In genomic region chr12:80231317-80231716, GRCm38 (mm10) we compare ENCODE assay signal across 7 mouse cellular contexts. TPM values are rescaled to one million over a fixed set of nuclear protein-coding genes. Genes with fewer than 3 reads are reported as not detected.
DNase-seq lines count a peak whose midpoint lies in the region; ATAC-seq lines count a peak whose summit lies in the region.

No protein-coding gene starts in this region.

- H3K9me3 ChIP-seq in neural tube, embryonic 13.5 days, result no peaks in the 10 kb centered on the region
- H3K9me3 ChIP-seq in heart, embryonic 12.5 days (replicated peaks), result no peaks in the 10 kb centered on the region
- peaks cover 1% of the 10 kb centered on the region; the same call in 1 of the 2 replicates for H3K9me3 ChIP-seq in limb, embryonic 10.5 days (replicated peaks)

- H3K36me3 ChIP-seq in neural tube, embryonic 13.5 days, result 0 out of 2 replicates have a peak, but pooled peaks cover 5% of the 10 kb centered on the region
- peaks cover 25% of the 10 kb centered on the region for H3K36me3 ChIP-seq in heart, embryonic 12.5 days
- peaks cover 35% of the 10 kb centered on the region for H3K36me3 ChIP-seq in limb, embryonic 10.5 days

- peak overlapping the region; percentile 74; the same call in 1 of the 2 replicates for H3K27ac ChIP-seq in neural tube, embryonic 13.5 days (replicated peaks)
- H3K27ac ChIP-seq in heart, embryonic 12.5 days (ENCODE audit: poor library complexity, severe bottlenecking), result peak overlapping the region; percentile 92
- peak overlapping the region; percentile 93 for H3K27ac ChIP-seq in limb, embryonic 10.5 days

- peaks cover 45% of the 10 kb centered on the region for H3K4me1 ChIP-seq in neural tube, embryonic 13.5 days (replicated peaks)
- H3K4me1 ChIP-seq in heart, embryonic 12.5 days (replicated peaks), result peaks cover 67% of the 10 kb centered on the region
- H3K4me1 ChIP-seq in limb, embryonic 10.5 days, result peaks cover 66% of the 10 kb centered on the region

- WGBS in neural tube, embryonic 13.5 days, result 34% methylated on average over 5 of the region's 5 CpGs
- WGBS in heart, embryonic 12.5 days, result 18% methylated on average over 5 of the region's 5 CpGs
- WGBS in limb, embryonic 10.5 days, result 11% methylated on average over 5 of the region's 5 CpGs

- no peak overlapping the region for H3K4me3 ChIP-seq in neural tube, embryonic 13.5 days
- H3K4me3 ChIP-seq in heart, embryonic 12.5 days, result no peak overlapping the region
- peak overlapping the region; percentile 44 for H3K4me3 ChIP-seq in limb, embryonic 10.5 days

- no peak for ATAC-seq in neural tube, embryonic 13.5 days (ENCODE audit: low read depth)
- no peak for ATAC-seq in heart, embryonic 12.5 days (ENCODE audit: insufficient number of reproducible peaks, low FRiP score)

- no peak overlapping the region for H3K9ac ChIP-seq in neural tube, embryonic 13.5 days
- H3K9ac ChIP-seq in heart, embryonic 12.5 days, result peak overlapping the region; percentile 47; the same call in 1 of the 2 replicates

- DNase-seq in neural tube, embryonic 10.5 days (ENCODE audit: extremely low spot score, low spot score), result no peak
- DNase-seq in limb, embryonic 10.5 days (ENCODE audit: low spot score), result no peak
- DNase-seq in thymus, postnatal 25 days, result peak; percentile 30
- DNase-seq in right cerebral cortex, postnatal 4 days, result no peak
- DNase-seq in cerebellum, adult 8-10 months, result no peak

- no peaks in the 10 kb centered on the region for H3K27me3 ChIP-seq in neural tube, embryonic 13.5 days
- no peaks in the 10 kb centered on the region for H3K27me3 ChIP-seq in heart, embryonic 12.5 days (replicated peaks)
- no peaks in the 10 kb centered on the region for H3K27me3 ChIP-seq in limb, embryonic 10.5 days (ENCODE audit: low read depth, poor library complexity, severe bottlenecking)

- no peak overlapping the region for H3K4me2 ChIP-seq in neural tube, embryonic 13.5 days
- peak overlapping the region; percentile 48; the same call in 1 of the 2 replicates for H3K4me2 ChIP-seq in heart, embryonic 12.5 days

RNA-seq across cellular contexts. Expression of gene Actn1, which starts 28.9 kb away (rescaled TPM):
- 8.8 and 10.2 TPM in 2 replicates for polyA plus RNA-seq in neural tube, embryonic 13.5 days (2015; fragmentation: Nextera tagmentation; extraction: Ambion mirVana)
- 63.6 and 65.0 TPM in 2 replicates for polyA plus RNA-seq in heart, embryonic 12.5 days (2016; fragmentation: Nextera tagmentation; extraction: Ambion mirVana)
- polyA plus RNA-seq in limb, embryonic 10.5 days (2016; fragmentation: Nextera tagmentation; extraction: Ambion mirVana), result 48.6 and 49.5 TPM in 2 replicates
